Mouse (Mus musculus): Measurements from ENCODE around the gene Phactr4. TPM values are rescaled to one million over a fixed set of nuclear protein-coding genes. Genes with fewer than 3 reads are reported as not detected.

The Phactr4 gene
- 7.0 and 8.8 TPM in 2 replicates for polyA plus RNA-seq (2012; rRNA removed)

DNA sequence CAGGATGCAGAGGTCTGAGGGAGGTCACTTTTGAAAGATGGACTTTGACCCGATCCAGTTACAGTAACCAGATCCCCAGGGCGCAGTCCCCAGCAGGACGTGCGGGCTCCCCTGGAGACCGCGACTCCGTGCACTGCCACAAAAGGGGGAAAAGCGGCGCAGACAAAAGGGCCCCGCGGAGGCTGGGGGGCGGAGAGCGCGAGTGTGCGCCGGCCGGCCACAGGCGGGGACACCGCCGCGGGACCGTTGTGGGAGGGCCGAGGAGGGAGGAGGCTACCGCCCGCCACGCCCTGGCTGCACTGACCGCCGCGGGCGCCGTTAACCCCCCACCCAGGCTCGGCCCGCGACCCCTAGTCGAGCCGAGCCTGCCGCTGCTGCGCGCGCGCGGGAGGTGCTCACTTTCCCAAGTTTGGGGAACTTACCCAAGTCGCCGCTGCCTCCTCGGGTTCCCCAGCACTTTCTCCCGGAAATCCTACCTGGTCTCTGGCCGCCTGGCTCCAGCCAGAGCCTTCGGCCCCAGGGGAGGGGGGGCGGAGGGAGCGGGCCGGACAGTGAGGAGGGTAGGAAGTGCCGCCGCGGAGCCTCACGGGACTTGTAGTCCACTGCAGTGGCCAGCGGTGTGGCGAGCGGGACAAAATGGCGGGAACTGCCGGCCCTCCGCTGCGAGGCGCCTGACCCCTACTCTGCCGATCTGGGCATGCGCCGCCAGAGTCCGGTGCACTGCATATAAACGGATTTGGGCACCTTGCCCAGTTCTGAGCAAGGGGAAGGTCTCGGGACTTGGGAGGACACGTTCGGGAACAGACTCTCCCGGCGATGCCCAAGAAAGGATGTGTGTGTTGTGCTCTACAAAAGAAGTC lies at the start of gene Phactr4:
TSS of gene Phactr4 (minus strand) at position 567 of the 860 bp plus-strand sequence.

DNA sequence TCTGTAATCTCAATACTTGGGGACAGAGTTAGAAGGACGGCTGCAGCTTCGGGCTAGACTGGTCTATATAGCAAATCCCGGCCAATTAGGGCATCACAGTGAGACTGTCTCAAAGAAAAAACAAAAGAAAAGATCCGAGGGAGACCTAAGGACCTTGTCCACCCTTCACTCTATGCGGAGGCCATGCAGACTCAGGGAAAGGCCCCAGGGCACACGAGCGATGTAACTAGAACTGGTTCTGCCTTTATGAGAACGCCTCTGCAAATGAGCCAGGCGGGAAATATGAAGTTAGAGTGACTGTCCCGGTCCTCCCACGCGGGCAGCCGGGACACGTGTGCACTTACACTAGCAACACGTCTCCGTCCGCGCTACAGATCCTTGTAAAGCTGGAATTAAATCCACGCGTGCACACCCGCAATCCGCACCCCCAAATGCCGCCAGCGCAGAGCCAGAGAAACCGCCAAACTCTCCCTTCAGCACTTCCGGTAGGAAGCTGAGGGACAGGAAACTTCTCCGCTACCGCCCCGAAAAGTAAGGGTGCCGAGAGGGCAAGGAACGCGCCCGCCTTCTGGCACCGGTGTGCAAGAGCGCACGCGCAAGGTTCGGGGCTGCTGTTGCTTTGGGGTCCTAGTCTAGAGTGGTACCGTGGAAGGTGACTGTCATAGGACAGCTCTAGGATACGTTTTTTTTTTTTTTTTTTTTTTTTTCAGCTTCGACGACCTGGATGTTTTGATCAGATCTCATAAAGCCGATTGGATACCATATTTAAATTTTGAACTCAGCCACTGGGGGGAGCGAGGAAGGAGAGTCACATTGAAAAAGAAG lies 41.4 kb upstream of the Phactr4 start, which contains the start of gene Med18:
TSS of gene Med18 (minus strand) at position 492 of the 825 bp plus-strand sequence.

DNA sequence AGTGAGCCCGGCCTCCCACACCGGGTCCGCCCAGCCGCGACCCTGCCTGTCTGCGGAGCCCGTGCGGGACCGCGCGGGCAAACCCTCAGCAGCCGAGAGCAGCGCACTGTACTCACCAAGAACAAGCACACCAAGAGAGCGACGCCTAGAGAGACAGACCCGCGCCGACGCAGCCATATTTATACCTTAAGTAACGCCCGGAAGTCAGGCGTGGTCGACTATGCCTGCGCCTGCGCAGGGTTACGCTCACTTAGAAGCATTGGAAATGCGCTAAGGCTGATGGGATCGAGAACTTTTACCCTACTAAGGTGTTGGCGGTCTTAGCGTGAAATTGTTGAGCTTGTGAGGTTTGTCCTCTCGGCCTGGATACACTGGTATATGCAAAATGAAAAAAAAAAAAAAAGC lies 68.8 kb downstream of the Phactr4 start, which contains the start of gene Rcc1:
TSS of gene Rcc1 (minus strand) at position 125 of the 405 bp plus-strand sequence.

DNA sequence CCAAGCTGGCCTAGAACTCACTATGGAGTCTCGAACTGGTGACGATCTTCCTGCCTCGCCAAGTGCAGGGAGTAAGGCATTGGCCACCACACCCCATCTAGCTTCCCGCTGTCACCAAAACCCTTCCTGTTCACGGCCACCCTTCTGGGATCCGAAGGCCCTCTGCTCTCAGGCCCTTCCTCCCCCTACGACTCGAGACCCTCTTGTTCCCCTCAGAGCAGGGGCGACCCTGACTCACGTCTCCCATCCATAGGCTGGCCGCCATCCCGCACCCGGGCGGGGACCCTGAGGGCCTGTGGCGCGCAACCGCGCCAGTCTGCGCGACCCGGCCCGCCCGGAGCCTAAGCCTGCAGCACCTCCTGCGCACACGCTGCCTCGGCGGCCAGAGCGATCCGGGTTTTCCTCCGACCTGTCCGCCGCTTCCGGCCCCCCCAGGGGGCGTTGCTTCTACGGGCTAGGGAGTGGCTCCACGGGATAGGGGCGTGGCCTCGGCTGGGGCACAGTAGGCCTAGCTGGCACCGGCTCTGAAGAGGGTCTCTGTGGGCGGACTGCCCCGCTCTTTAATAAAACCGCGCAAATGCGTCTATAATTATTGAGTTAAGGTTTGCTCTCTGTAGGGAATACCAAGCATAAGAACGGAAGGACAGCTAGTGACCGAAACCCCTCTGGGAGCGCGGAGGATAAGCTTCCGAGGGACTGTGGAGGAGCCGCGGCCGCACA lies 93.0 kb downstream of the Phactr4 start, which contains the start of gene Trnau1ap:
TSS of gene Trnau1ap (minus strand) at position 424 of the 720 bp plus-strand sequence.

Other genes with a start within 250 kb of the Phactr4 start
- 19.0 and 24.3 TPM in 2 replicates for gene Ythdf2, start 210.2 kb downstream of the Phactr4 start, polyA plus RNA-seq (2012; rRNA removed)
- 17.5 and 21.0 TPM in 2 replicates for gene Gmeb1, start 160.9 kb downstream of the Phactr4 start, polyA plus RNA-seq (2012; rRNA removed)
- gene Taf12, start 148.1 kb downstream of the Phactr4 start, polyA plus RNA-seq (2012; rRNA removed) = 2.9 and 3.2 TPM in 2 replicates
- gene Rab42, start 119.1 kb downstream of the Phactr4 start, polyA plus RNA-seq (2012; rRNA removed) = 4.3 and 4.9 TPM in 2 replicates
- gene Trnau1ap, start 93.0 kb downstream of the Phactr4 start, polyA plus RNA-seq (2012; rRNA removed) = 24.2 and 24.9 TPM in 2 replicates
- 7.1 and 9.7 TPM in 2 replicates for gene Rcc1, start 68.9 kb downstream of the Phactr4 start, polyA plus RNA-seq (2012; rRNA removed)
- 3.6 and 5.5 TPM in 2 replicates for gene Med18, start 41.4 kb upstream of the Phactr4 start, polyA plus RNA-seq (2012; rRNA removed)
- 15.5 and 17.6 TPM in 2 replicates for gene Sesn2, start 88.0 kb upstream of the Phactr4 start, polyA plus RNA-seq (2012; rRNA removed)
- gene Atpif1, start 111.2 kb upstream of the Phactr4 start, polyA plus RNA-seq (2012; rRNA removed) = 92.5 and 111 TPM in 2 replicates
- gene Dnajc8, start 113.1 kb upstream of the Phactr4 start, polyA plus RNA-seq (2012; rRNA removed) = 12.0 and 21.1 TPM in 2 replicates
- 6.3 and 7.9 TPM in 2 replicates for gene Ptafr, start 141.6 kb upstream of the Phactr4 start, polyA plus RNA-seq (2012; rRNA removed)
- gene Eya3, start 216.5 kb upstream of the Phactr4 start, polyA plus RNA-seq (2012; rRNA removed) = 23.4 and 51.3 TPM in 2 replicates

Measured in ovary, adult 2 months (tissue).